Mouse (Mus musculus) kidney, embryonic 16.5 days (tissue): ENCODE measurements at regions not wholly inside any gene's neighbourhood (a gene's known extent, or its start where the extent isn't known, plus 50 kb on each side); places are given as distances from the start of the nearest gene placed in this dataset.

Experiments
- ATAC-seq: fragments of 200-750 bp; cut with Nextera tagmentation; 2 replicates; pipeline ENCODE4 v1.8.0; 2017; ENCODE audit warnings: moderate TSS enrichment; ENCODE audit not compliant: low FRiP score, low TSS enrichment
- H3K27ac ChIP-seq: fragments of 300-500 bp; sonication (generic); 2 replicates; pipeline ENCODE4 v1.5.1; 2014; ENCODE audit warnings: low read length
- H3K27me3 ChIP-seq: fragments of 300-500 bp; sonication (generic); 2 replicates; pipeline ENCODE4 v1.6.1; 2014; ENCODE audit warnings: low read length, control low read depth, mixed read lengths; ENCODE audit not compliant: insufficient read depth
- H3K36me3 ChIP-seq: fragments of 300-500 bp; sonication (generic); 2 replicates; pipeline ENCODE4 v1.6.1; 2014; ENCODE audit warnings: low read length, control low read depth, mixed read lengths; ENCODE audit not compliant: insufficient read depth
- H3K4me1 ChIP-seq: fragments of 300-500 bp; sonication (generic); 2 replicates; pipeline ENCODE4 v1.6.1; 2014; ENCODE audit warnings: low read length, control low read depth, mixed read lengths; ENCODE audit not compliant: insufficient read depth
- H3K4me2 ChIP-seq: fragments of 300-500 bp; sonication (generic); replicated peaks from 2 replicates; pipeline ENCODE4 v1.6.1; 2014; ENCODE audit warnings: low read depth, low read length
- H3K4me3 ChIP-seq: fragments of 300-500 bp; sonication (generic); 2 replicates; pipeline ENCODE4 v1.5.1; 2014; ENCODE audit warnings: mild to moderate bottlenecking, low read length
- H3K9ac ChIP-seq: fragments of 300-500 bp; sonication (generic); replicated peaks from 2 replicates; pipeline ENCODE4 v1.6.1; 2014; ENCODE audit warnings: low read length
- H3K9me3 ChIP-seq: fragments of 300-500 bp; sonication (generic); 2 replicates; pipeline ENCODE4 v1.6.1; 2016; ENCODE audit warnings: low read length, control low read depth
- WGBS: fragments of 180-500 bp; shearing (Covaris S2); extraction: QIAGEN DNeasy Blood & Tissue Kit; methylation state at CpG from one replicate; pipeline ENCODE4 v1.1.7; 2014; 5-methylcytosine and 5-hydroxymethylcytosine counted together

- no peak for ATAC-seq
- Histone ChIP-seq H3K4me1 (peaks cover 20% of the 10 kb centered on the region), H3K9ac (no peak overlapping the region), H3K9me3 (no peaks in the 10 kb centered on the region), H3K27ac (no peak overlapping the region), H3K4me3 (no peak overlapping the region), H3K27me3 (no peaks in the 10 kb centered on the region), H3K4me2 (no peak overlapping the region), H3K36me3 (no peaks in the 10 kb centered on the region)
- WGBS = 58% methylated on average over 4 of the region's 4 CpGs
Measured at GRCm38 (mm10) chr3:104298878-104299277, 78.7 kb upstream of the Magi3 start.

DNA sequence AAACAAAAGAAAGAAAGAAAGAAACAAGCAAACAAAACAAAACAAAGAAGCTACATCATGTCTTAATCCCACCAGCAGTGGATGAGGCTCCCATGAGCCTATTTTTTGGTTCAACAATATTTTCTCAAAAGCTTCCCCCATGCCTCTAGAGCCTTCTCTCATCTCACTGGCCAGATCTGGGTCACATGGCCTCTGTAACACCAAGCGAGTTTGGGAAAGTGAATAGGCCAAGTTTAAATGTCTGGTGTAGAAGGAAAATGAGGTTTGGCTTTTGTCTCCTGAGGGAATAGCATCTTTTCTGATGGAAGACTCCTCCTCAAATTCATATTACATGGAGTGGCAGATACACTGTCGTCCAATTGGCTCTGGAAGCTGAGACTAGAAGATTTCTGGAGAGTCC is 78.2 kb upstream of the Magi3 start:
- Histone ChIP-seq H3K4me3 (no peak overlapping the region), H3K36me3 (no peaks in the 10 kb centered on the region), H3K27ac (no peak overlapping the region), H3K4me2 (no peak overlapping the region), H3K9ac (no peak overlapping the region), H3K4me1 (peaks cover 24% of the 10 kb centered on the region), H3K27me3 (no peaks in the 10 kb centered on the region), H3K9me3 (no peaks in the 10 kb centered on the region)
- no peak for ATAC-seq
- WGBS = 86% methylated on average over 2 of the region's 2 CpGs

GRCm38 (mm10) chr3:104297112-104297511 is 76.9 kb upstream of the Magi3 start:
- no peak overlapping the region for H3K27ac ChIP-seq
- H3K9ac ChIP-seq = no peak overlapping the region
- no peak overlapping the region for H3K4me2 ChIP-seq
- 51% methylated on average over 6 of the region's 6 CpGs for WGBS
- H3K9me3 ChIP-seq = no peaks in the 10 kb centered on the region
- no peak overlapping the region for H3K4me3 ChIP-seq
- no peak for ATAC-seq
- H3K4me1 ChIP-seq = peaks cover 29% of the 10 kb centered on the region
- H3K27me3 ChIP-seq = no peaks in the 10 kb centered on the region
- H3K36me3 ChIP-seq = no peaks in the 10 kb centered on the region

DNA sequence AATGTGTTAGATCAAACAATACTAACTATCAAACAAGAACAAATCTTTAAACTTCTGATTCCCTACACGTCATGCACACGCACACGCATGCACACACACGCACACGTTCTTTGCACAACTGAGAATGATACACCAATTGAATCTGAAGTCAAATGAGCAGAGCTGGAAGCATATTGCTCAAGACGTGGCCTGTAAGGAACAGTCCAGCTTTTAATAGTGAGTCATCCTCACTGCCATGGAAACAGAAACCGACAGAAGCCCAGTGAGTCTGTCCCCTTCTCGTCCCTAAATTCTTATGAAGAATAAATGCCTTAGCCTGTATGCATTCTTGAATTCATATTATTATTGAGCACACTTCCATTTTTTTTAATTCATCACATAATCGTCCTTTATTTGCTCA is 75.7 kb upstream of the Magi3 start:
- Histone ChIP-seq H3K9me3 (no peaks in the 10 kb centered on the region), H3K4me3 (no peak overlapping the region), H3K9ac (no peak overlapping the region), H3K36me3 (no peaks in the 10 kb centered on the region), H3K27me3 (no peaks in the 10 kb centered on the region), H3K4me2 (no peak overlapping the region), H3K27ac (no peak overlapping the region), H3K4me1 (peaks cover 29% of the 10 kb centered on the region)
- ATAC-seq = no peak
- WGBS = 81% methylated on average over 9 of the region's 9 CpGs

DNA sequence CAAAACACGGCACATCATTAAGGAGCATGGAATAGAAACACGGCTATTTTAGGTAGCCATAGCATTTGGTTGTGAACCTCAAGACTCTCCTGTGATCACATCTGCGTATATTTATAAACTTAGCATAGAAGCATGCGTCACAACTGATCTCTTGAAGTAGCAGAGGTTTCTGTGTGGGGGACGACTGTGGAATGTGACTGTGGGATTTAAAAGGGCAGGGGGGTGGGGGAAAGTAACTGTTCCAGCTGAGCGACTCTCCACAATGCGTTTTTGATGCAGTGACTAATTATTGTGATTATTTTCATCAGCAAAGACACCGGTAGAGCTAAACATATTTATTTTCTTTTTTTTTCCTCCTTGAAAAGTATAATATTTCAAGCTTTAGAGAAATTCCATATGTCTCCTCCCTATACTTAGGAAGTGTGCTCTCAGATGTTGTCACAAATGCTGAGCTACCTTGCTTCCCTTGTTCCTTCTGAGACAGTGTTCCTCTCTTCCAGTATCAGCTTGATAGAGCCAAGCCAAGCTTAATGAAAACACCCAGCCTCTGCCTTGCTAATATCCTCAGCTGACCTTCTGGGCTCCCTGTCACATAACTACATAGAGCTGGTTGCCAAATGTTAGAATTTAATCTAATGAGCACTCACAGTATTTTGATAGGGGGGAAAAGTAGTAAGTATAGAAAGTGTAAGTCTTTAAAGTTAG is 75.0 kb upstream of the Magi3 start:
- Histone ChIP-seq H3K27ac (peak overlapping the region; percentile 50; the same call in 1 of the 2 replicates), H3K27me3 (no peaks in the 10 kb centered on the region), H3K36me3 (no peaks in the 10 kb centered on the region), H3K4me3 (no peak overlapping the region), H3K4me1 (peaks cover 29% of the 10 kb centered on the region), H3K9ac (no peak overlapping the region), H3K4me2 (no peak overlapping the region), H3K9me3 (no peaks in the 10 kb centered on the region)
- 33% methylated on average over 8 of the region's 8 CpGs for WGBS
- ATAC-seq = peak; percentile 69; the same call in 1 of the 2 replicates

GRCm38 (mm10) chr3:104293869-104294268 is 73.7 kb upstream of the Magi3 start:
- 39% methylated on average over 3 of the region's 3 CpGs for WGBS
- H3K36me3 ChIP-seq = no peaks in the 10 kb centered on the region
- H3K4me2 ChIP-seq = no peak overlapping the region
- H3K27me3 ChIP-seq = no peaks in the 10 kb centered on the region
- 0 out of 2 replicates have a peak, but pooled peaks have one; percentile 57 for ATAC-seq
- H3K27ac ChIP-seq = no peak overlapping the region
- H3K4me1 ChIP-seq = peaks cover 29% of the 10 kb centered on the region
- H3K4me3 ChIP-seq = no peak overlapping the region
- H3K9ac ChIP-seq = no peak overlapping the region
- no peaks in the 10 kb centered on the region for H3K9me3 ChIP-seq

GRCm38 (mm10) chr3:104288970-104289680 is 69.0 kb upstream of the Magi3 start:
- no peak overlapping the region for H3K4me3 ChIP-seq
- no peak; the same call in 1 of the 2 replicates for ATAC-seq
- H3K4me2 ChIP-seq = no peak overlapping the region
- H3K9me3 ChIP-seq = no peaks in the 10 kb centered on the region
- H3K36me3 ChIP-seq = no peaks in the 10 kb centered on the region
- H3K27me3 ChIP-seq = no peaks in the 10 kb centered on the region
- WGBS = 67% methylated on average over 5 of the region's 5 CpGs
- no peak overlapping the region for H3K9ac ChIP-seq
- peak overlapping the region; percentile 40; the same call in 1 of the 2 replicates for H3K27ac ChIP-seq
- H3K4me1 ChIP-seq = peaks cover 11% of the 10 kb centered on the region; the same call in 1 of the 2 replicates

GRCm38 (mm10) chr3:104287900-104288299 is 67.7 kb upstream of the Magi3 start:
- Histone ChIP-seq H3K4me3 (no peak overlapping the region), H3K36me3 (no peaks in the 10 kb centered on the region), H3K4me1 (no peaks in the 10 kb centered on the region), H3K4me2 (no peak overlapping the region), H3K27ac (no peak overlapping the region), H3K9me3 (no peaks in the 10 kb centered on the region), H3K9ac (no peak overlapping the region), H3K27me3 (no peaks in the 10 kb centered on the region)
- ATAC-seq = no peak

- ATAC-seq = no peak
- Histone ChIP-seq H3K4me1 (0 out of 2 replicates have a peak, but pooled peaks cover 3% of the 10 kb centered on the region), H3K27ac (no peak overlapping the region), H3K9me3 (no peaks in the 10 kb centered on the region), H3K36me3 (no peaks in the 10 kb centered on the region), H3K4me3 (no peak overlapping the region), H3K4me2 (no peak overlapping the region), H3K27me3 (no peaks in the 10 kb centered on the region), H3K9ac (no peak overlapping the region)
- 86% methylated on average over 2 of the region's 2 CpGs for WGBS
Measured at GRCm38 (mm10) chr3:104284961-104285360, 64.8 kb upstream of the Magi3 start.

DNA sequence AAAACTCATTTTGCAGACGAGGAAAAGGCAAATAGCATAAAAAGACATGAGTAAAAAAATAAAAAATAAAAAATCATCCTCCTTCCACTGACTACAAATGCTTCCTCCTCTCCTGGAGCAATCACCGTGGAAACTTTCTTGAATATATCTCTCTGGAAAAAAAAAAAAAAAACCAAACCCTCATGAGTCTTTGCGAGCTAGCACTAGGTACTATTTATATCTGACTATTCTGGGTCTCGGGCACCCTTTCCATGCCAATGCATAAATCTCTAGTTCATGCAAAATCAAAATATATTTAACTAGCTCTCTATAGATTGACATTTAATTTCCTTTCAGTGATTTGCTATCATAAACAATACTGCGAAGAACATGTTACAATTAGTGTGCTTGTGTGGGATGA is 63.7 kb upstream of the Magi3 start:
- WGBS = 75% methylated on average over 5 of the region's 5 CpGs
- no peak for ATAC-seq

More for the DNA sequence above, 63.7 kb upstream of the Magi3 start:
- Histone ChIP-seq H3K27me3 (no peaks in the 10 kb centered on the region), H3K27ac (no peak overlapping the region), H3K4me2 (no peak overlapping the region), H3K4me1 (0 out of 2 replicates have a peak, but pooled peaks cover 3% of the 10 kb centered on the region), H3K4me3 (no peak overlapping the region), H3K36me3 (no peaks in the 10 kb centered on the region), H3K9me3 (no peaks in the 10 kb centered on the region), H3K9ac (no peak overlapping the region)
